Mouse (Mus musculus) neural tube, embryonic 14.5 days (tissue): ENCODE results near the gene Lmx1b. TPM values are rescaled to one million over a fixed set of nuclear protein-coding genes. Genes with fewer than 3 reads are reported as not detected.
A peak's percentile ranks its signal among the peaks of the same experiment; 100 is the strongest.

Experiments used
- ATAC-seq: fragments of 200-750 bp; cut with Nextera tagmentation; 2 replicates; pipeline ENCODE4 v1.8.0; 2017; ENCODE audit warnings: low read depth, mild to moderate bottlenecking, moderate TSS enrichment, moderate library complexity
- H3K27ac ChIP-seq: fragments of 300-500 bp; sonication (generic); 2 replicates; pipeline ENCODE4 v1.5.1; 2014; ENCODE audit warnings: low read depth, mild to moderate bottlenecking, control low read depth, low read length, moderate library complexity, mixed read lengths
- H3K27me3 ChIP-seq: fragments of 300-500 bp; sonication (generic); 2 replicates; pipeline ENCODE4 v1.6.1; 2014; ENCODE audit warnings: low read length; ENCODE audit not compliant: control insufficient read depth, insufficient read depth
- H3K36me3 ChIP-seq: fragments of 300-500 bp; sonication (generic); 2 replicates; pipeline ENCODE4 v1.6.1; 2014; ENCODE audit warnings: low read length, mixed read lengths; ENCODE audit not compliant: control insufficient read depth, insufficient read depth
- H3K4me1 ChIP-seq: fragments of 300-500 bp; sonication (generic); 2 replicates; pipeline ENCODE4 v1.6.1; 2014; ENCODE audit warnings: low read length; ENCODE audit not compliant: control insufficient read depth, insufficient read depth
- H3K4me2 ChIP-seq: fragments of 300-500 bp; sonication (generic); 2 replicates; pipeline ENCODE4 v1.6.1; 2014; ENCODE audit warnings: mild to moderate bottlenecking, low read depth, low read length, control low read depth
- H3K4me3 ChIP-seq: fragments of 300-500 bp; sonication (generic); 2 replicates; pipeline ENCODE4 v1.5.1; 2014; ENCODE audit warnings: low read depth, low read length, control low read depth, mixed read lengths
- H3K9ac ChIP-seq: fragments of 300-500 bp; sonication (generic); replicated peaks from 2 replicates; pipeline ENCODE4 v1.6.1; 2014; ENCODE audit warnings: low read depth, mild to moderate bottlenecking, control low read depth, low read length, mixed read lengths
- H3K9me3 ChIP-seq: fragments of 300-500 bp; sonication (generic); 2 replicates; pipeline ENCODE4 v1.6.1; 2016; ENCODE audit warnings: low read length; ENCODE audit not compliant: control insufficient read depth
- WGBS: fragments of 180-500 bp; shearing (Covaris S2); extraction: QIAGEN DNeasy Blood & Tissue Kit; methylation state at CpG from one replicate; pipeline ENCODE4 v1.1.7; 2014; 5-methylcytosine and 5-hydroxymethylcytosine counted together
- polyA plus RNA-seq: library from polyadenylated mRNA; unstranded; fragments of >200 nt; fragmentation: Nextera tagmentation; extraction: Ambion mirVana; gene quantifications from 2 replicates; pipeline ENCODE4 v1.2.1, GENCODE M21; 2014

Gene Lmx1b
- polyA plus RNA-seq, 1 experiment from 2014 or later: 16.3 TPM

DNA sequence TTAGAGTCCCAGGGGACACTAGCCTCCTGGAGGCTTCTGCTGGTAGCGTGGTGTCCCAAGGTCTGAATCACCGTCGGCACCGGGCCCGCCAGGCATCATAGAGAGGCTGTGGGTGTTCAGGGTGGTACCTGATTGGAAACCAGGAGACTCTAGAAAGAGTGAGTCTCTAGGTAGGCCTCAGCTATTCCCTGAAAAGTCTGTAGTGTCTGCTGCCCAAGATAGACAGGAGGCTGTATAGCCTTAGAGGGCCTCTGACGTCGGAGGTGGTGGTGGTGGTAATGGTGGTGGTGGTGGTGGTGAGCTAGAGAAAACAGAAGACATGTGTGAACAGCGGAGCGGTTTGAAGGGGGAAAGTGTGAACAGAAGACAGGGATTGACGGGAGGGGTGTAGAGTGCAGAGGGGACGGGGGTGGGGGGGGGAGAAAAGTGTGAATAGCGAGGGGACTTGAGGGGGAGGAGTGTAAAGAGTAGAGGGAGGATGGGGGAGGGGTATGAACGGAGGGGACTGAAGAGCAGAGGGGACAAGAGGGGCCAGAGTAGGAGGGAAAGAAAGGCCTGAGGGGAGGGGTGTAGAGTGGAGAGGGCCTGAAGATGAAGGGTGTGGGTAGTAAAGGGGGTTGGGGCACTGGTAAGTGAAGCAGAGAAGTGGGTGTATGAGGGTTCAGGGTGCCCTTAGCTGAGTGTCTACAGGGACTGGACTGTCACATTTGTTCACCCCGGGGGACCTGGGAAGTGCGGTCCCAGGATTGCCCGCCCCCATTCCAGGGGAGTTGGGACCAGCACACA is 95.3 kb downstream of the Lmx1b start:
- Histone ChIP-seq H3K27ac (peak overlapping the region; percentile 92), H3K9me3 (no peaks in the 10 kb centered on the region), H3K36me3 (no peaks in the 10 kb centered on the region), H3K4me2 (peak overlapping the region; percentile 85), H3K4me1 (peaks cover 29% of the 10 kb centered on the region), H3K9ac (peak overlapping the region; percentile 69), H3K27me3 (no peaks in the 10 kb centered on the region), H3K4me3 (peak overlapping the region; percentile 39; the same call in 1 of the 2 replicates)
- WGBS: 19% methylated on average over 16 of the region's 16 CpGs
- ATAC-seq: no peak

GRCm38 (mm10) chr2:33544203-33544762 is 96.0 kb downstream of the Lmx1b start:
- Histone ChIP-seq H3K4me1 (peaks cover 29% of the 10 kb centered on the region), H3K27me3 (no peaks in the 10 kb centered on the region), H3K36me3 (no peaks in the 10 kb centered on the region), H3K4me3 (peak overlapping the region; percentile 39), H3K27ac (peak overlapping the region; percentile 92), H3K9me3 (no peaks in the 10 kb centered on the region), H3K9ac (peak overlapping the region; percentile 69), H3K4me2 (peak overlapping the region; percentile 85)
- under 1% methylated on average over 38 of the region's 43 CpGs for WGBS
- ATAC-seq: peak; percentile 18

- Histone ChIP-seq H3K27me3 (no peaks in the 10 kb centered on the region), H3K4me1 (peaks cover 29% of the 10 kb centered on the region), H3K9me3 (no peaks in the 10 kb centered on the region), H3K27ac (peak overlapping the region; percentile 92), H3K36me3 (no peaks in the 10 kb centered on the region), H3K9ac (peak overlapping the region; percentile 69), H3K4me3 (peak overlapping the region; percentile 39), H3K4me2 (peak overlapping the region; percentile 85)
- WGBS: 1% methylated on average over 23 of the region's 38 CpGs
- peak; percentile 80 for ATAC-seq
These were observed 96.7 kb downstream of the Lmx1b start for GRCm38 (mm10) chr2:33543429-33544202.

GRCm38 (mm10) chr2:33542696-33543428 is 97.4 kb downstream of the Lmx1b start:
- Histone ChIP-seq H3K27ac (peak overlapping the region; percentile 92), H3K4me2 (peak overlapping the region; percentile 85), H3K27me3 (no peaks in the 10 kb centered on the region), H3K9me3 (no peaks in the 10 kb centered on the region), H3K36me3 (no peaks in the 10 kb centered on the region), H3K4me3 (peak overlapping the region; percentile 39; the same call in 1 of the 2 replicates), H3K4me1 (peaks cover 29% of the 10 kb centered on the region), H3K9ac (no peak overlapping the region; the same call in 1 of the 2 replicates)
- 3% methylated on average over 11 of the region's 11 CpGs for WGBS
- ATAC-seq: no peak

- peak; percentile 46; the same call in 1 of the 2 replicates for ATAC-seq
- Histone ChIP-seq H3K27ac (peak overlapping the region; percentile 39; the same call in 1 of the 2 replicates), H3K4me2 (no peak overlapping the region), H3K4me1 (no peaks in the 10 kb centered on the region), H3K9me3 (no peaks in the 10 kb centered on the region), H3K27me3 (no peaks in the 10 kb centered on the region), H3K36me3 (no peaks in the 10 kb centered on the region), H3K9ac (no peak overlapping the region), H3K4me3 (no peak overlapping the region)
- 37% methylated on average over 5 of the region's 5 CpGs for WGBS
These were observed 114.8 kb downstream of the Lmx1b start for GRCm38 (mm10) chr2:33525274-33526055.

- H3K4me3 ChIP-seq: no peak overlapping the region
- no peaks in the 10 kb centered on the region for H3K27me3 ChIP-seq
- peak; percentile 86 for ATAC-seq
- peak overlapping the region; percentile 6; the same call in 1 of the 2 replicates for H3K4me2 ChIP-seq
- no peak overlapping the region; the same call in none of the 2 replicates for H3K9ac ChIP-seq
- no peaks in the 10 kb centered on the region for H3K36me3 ChIP-seq
- WGBS: 21% methylated on average over 19 of the region's 19 CpGs
- H3K27ac ChIP-seq: peak overlapping the region; percentile 71
- H3K4me1 ChIP-seq: peaks cover 12% of the 10 kb centered on the region
- no peaks in the 10 kb centered on the region for H3K9me3 ChIP-seq
These were observed 124.5 kb downstream of the Lmx1b start for GRCm38 (mm10) chr2:33515856-33516255.

- ATAC-seq: peak; percentile 45
- Histone ChIP-seq H3K4me1 (peaks cover 12% of the 10 kb centered on the region), H3K27ac (peak overlapping the region; percentile 71), H3K27me3 (no peaks in the 10 kb centered on the region), H3K4me2 (peak overlapping the region; percentile 6; the same call in 1 of the 2 replicates), H3K9me3 (no peaks in the 10 kb centered on the region), H3K9ac (no peak overlapping the region; the same call in none of the 2 replicates), H3K36me3 (no peaks in the 10 kb centered on the region), H3K4me3 (no peak overlapping the region)
- 59% methylated on average over 8 of the region's 8 CpGs for WGBS
These were observed 124.9 kb downstream of the Lmx1b start for GRCm38 (mm10) chr2:33515431-33515830.
